Mouse (Mus musculus) stomach, embryonic 14.5 days (tissue): ENCODE measurements around the gene Tshb. TPM values are rescaled to one million over a fixed set of nuclear protein-coding genes. Genes with fewer than 3 reads are reported as not detected.

Experiments used
- polyA plus RNA-seq: library from polyadenylated mRNA; unstranded; fragments of >200 nt; fragmentation: Nextera tagmentation; extraction: Ambion mirVana; gene quantifications from 2 replicates; pipeline ENCODE4 v1.2.1, GENCODE M21; 2014

Tshb gene
- polyA plus RNA-seq, 1 experiment from 2014 or later = 0.25 TPM

Other genes with a start within 250 kb of the Tshb start
- gene Tspan2, start 48.2 kb downstream of the Tshb start, polyA plus RNA-seq = 25.8 and 26.9 TPM in 2 replicates
- gene Sycp1, start 153.4 kb upstream of the Tshb start, polyA plus RNA-seq = not detected in 2 replicates
- gene Nr1h5, start 181.4 kb upstream of the Tshb start, polyA plus RNA-seq = 0.08 TPM in 1 of 2 replicates, not detected in the other
- gene Sike1, start 213.0 kb upstream of the Tshb start, polyA plus RNA-seq = 58.8 and 61.9 TPM in 2 replicates
- gene Csde1, start 237.7 kb upstream of the Tshb start, polyA plus RNA-seq = 455 and 466 TPM in 2 replicates